Mouse (Mus musculus) cortical plate, adult 2 months (tissue): Measurements from ENCODE around the gene Ager.
A peak's percentile ranks its signal among the peaks of the same experiment; 100 is the strongest.

ENCODE experiments used
- CTCF ChIP-seq: fragments of 200-500 bp; IDR thresholded peaks from 2 replicates; pipeline ENCODE4 v1.5.1; 2011; ENCODE audit warnings: mild to moderate bottlenecking, control low read depth, low read length; ENCODE audit not compliant: insufficient read depth; ENCODE audit errors: extremely low read depth
- POLR2A ChIP-seq: fragments of 200-500 bp; IDR thresholded peaks from 2 replicates; pipeline ENCODE4 v1.6.1; 2011; ENCODE audit warnings: mild to moderate bottlenecking, low read length, control low read depth; ENCODE audit not compliant: insufficient read depth; ENCODE audit errors: extremely low read depth

- TF ChIP-seq CTCF (no peak), POLR2A (0 out of 2 replicates have a peak, but pooled peaks have one; percentile 23)
These were observed 4.8 kb upstream of the Ager start for GRCm38 (mm10) chr17:34592581-34593549.
